Mouse (Mus musculus) erythroblast, embryonic 14.5 days (primary cell): ENCODE results near the gene Mafg. TPM values are rescaled to one million over a fixed set of nuclear protein-coding genes. Genes with fewer than 3 reads are reported as not detected.

Experiments
- H3K27me3 ChIP-seq: 2 replicates; pipeline ENCODE4 v1.6.1; 2012; ENCODE audit warnings: inconsistent platforms; ENCODE audit not compliant: control insufficient read depth
- H3K36me3 ChIP-seq: 2 replicates; pipeline ENCODE4 v1.6.1; 2012; ENCODE audit warnings: mild to moderate bottlenecking, inconsistent platforms; ENCODE audit not compliant: control insufficient read depth
- H3K4me1 ChIP-seq: 2 replicates; pipeline ENCODE4 v1.6.1; 2012; ENCODE audit warnings: inconsistent platforms; ENCODE audit not compliant: control insufficient read depth
- H3K4me3 ChIP-seq: replicated peaks from 2 replicates; pipeline ENCODE3; 2012; ENCODE audit warnings: moderate library complexity, mild to moderate bottlenecking, inconsistent platforms
- H3K9me3 ChIP-seq: 2 replicates; pipeline ENCODE4 v1.6.1; 2012; ENCODE audit warnings: low read length, inconsistent platforms, mixed read lengths; ENCODE audit not compliant: control insufficient read depth
- GATA1 ChIP-seq: IDR thresholded peaks from 2 replicates; pipeline ENCODE4 v1.6.1; 2012; ENCODE audit warnings: low read length, inconsistent platforms, mixed read lengths
- TAL1 ChIP-seq: IDR thresholded peaks from 3 replicates; pipeline ENCODE4 v1.6.1; 2012; ENCODE audit warnings: low read length, inconsistent platforms, mixed read lengths
- polyA plus RNA-seq: library from polyadenylated mRNA; stranded (reverse); fragments of >175 nt; gene quantifications from 2 replicates; pipeline ENCODE4 v1.2.3, GENCODE M21; 2012

Mafg gene
- polyA plus RNA-seq, 1 experiment, result 18.3 TPM

DNA sequence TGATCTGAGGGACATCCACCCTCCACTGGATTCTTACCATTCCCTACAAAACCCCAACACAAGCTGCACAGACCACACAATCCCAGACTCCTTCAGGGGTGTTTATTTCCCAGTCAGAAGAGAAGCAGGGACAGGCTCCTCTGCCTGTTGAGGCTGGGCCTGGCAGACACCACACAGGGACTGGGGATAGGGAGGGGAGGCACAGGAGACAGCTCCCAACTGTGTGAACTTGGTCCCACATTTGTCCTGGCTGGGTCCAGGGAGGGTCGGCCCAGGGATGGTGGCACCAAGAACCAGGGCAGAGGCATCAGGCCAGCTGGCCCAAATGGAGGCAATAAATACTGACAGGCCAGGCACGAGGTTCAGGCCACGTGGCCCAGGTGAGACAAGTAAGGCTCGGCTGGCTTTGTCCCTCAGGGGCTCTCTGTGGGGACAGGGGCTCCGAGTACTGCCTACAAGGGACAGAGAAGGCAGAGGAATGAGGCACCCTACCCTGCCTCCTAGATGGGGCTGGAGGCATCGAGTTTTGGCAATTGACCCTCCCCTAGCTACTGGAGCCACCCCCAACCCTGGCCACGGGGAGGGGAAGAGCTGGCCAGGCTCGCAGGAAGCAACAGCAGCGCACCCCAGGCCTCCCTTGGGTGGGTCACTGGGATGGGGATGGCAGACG, 55.2 kb downstream of the Mafg start:
- H3K4me1 ChIP-seq, result peaks cover 67% of the 10 kb centered on the region
- TF ChIP-seq GATA1, result no peak
- no peak for TF ChIP-seq TAL1
- H3K9me3 ChIP-seq, result no peaks in the 10 kb centered on the region
- H3K4me3 ChIP-seq, result no peak overlapping the region
- H3K27me3 ChIP-seq, result no peaks in the 10 kb centered on the region
- H3K36me3 ChIP-seq, result peaks cover 34% of the 10 kb centered on the region

DNA sequence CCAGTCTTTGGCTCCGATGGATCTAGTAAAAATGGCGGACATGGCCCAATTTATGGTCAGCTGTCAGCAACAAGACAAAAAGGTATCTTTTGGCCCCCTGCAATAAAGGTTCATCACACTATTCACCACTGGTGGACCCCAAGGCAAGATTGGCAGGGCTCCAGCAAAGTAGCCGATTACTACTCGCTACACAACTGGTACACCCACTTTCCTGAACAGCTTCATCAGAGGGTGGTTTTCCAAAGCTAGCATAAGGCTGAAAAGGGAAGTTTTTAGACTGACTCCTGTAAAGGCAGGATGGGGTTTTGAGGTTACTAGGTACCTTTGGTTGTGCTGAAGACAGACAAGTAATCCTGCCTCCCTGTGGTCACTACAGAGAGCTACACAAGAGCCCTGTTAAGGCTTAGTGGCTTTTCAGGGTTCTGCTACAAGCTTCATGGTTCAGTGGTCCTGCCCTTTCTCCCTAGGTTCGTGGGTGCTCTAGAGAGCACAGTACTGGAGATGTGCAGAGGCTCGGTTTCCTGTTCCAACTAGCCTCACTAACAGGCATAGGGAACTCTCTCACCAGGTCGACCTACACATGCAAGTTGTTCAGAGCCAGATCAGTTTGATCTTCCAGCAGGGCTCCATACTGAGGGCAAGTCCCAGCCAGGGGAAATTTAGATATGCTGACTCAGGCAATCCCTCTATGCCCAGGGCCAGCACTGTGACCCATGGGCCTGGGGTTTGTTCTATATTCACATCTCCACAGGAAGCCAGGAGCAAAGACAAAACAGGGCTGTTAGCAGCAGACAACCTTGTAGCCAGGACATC, 56.0 kb downstream of the Mafg start:
- H3K4me1 ChIP-seq, result peaks cover 64% of the 10 kb centered on the region

DNA sequence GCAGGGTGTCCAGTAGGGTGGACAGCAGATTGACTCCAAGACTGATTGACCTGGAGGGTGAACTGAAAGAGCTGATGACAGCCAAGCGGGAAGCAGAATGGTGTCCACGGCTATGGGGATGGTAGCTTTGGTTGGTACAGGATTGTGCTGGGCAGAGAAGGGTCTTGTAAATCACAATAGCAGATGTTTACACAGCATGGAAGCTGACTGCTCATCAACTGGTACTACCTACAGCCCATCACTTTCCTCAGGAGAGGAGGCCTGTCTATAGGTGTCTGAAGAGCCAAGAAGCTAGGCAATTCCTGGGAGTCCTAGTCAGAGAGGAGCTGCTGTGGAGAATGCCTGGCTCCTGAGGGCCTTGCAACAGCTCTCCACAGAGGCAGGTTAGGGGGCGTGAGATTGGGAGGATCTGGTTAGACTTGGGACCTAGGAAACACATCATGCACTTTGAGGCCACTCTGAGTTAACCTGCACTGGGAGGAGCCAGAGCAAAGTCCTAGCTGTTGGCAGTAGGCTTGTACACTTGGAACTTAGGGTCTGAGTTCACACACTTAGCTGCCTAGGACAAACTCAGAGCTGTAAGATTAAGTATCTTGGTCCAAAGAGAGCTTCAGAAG, 56.9 kb downstream of the Mafg start:
- no peaks in the 10 kb centered on the region for H3K27me3 ChIP-seq
- H3K36me3 ChIP-seq, result peaks cover 37% of the 10 kb centered on the region
- no peak overlapping the region for H3K4me3 ChIP-seq
- peaks cover 64% of the 10 kb centered on the region for H3K4me1 ChIP-seq
- H3K9me3 ChIP-seq, result no peaks in the 10 kb centered on the region
- TF ChIP-seq GATA1 (no peak), TAL1 (no peak)

More for the DNA sequence above, 56.0 kb downstream of the Mafg start:
- TF ChIP-seq TAL1 (no peak), GATA1 (no peak)
- no peaks in the 10 kb centered on the region for H3K27me3 ChIP-seq
- no peaks in the 10 kb centered on the region for H3K9me3 ChIP-seq
- H3K36me3 ChIP-seq, result peaks cover 34% of the 10 kb centered on the region
- H3K4me3 ChIP-seq, result no peak overlapping the region

DNA sequence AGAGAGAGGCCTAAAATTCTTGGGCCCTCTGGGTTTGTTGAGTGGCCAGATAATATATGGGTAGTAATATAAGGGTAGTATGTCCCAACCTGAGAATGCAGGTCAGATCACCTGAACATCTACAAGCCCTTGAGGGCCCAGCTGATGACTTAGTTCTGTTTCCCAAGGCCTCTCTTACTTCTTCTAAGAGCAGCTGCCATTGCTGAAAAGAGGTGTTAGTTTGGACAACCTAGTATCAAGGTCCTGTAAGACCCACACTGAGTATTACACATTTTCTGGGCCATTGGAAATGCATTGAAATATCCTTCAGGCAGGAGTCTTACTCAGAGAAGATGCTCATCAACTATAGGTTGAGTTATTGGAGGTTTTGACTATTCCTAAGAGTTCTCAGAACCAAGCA, 57.5 kb downstream of the Mafg start:
- no peak overlapping the region for H3K4me3 ChIP-seq
- H3K9me3 ChIP-seq, result no peaks in the 10 kb centered on the region
- H3K4me1 ChIP-seq, result peaks cover 67% of the 10 kb centered on the region
- no peaks in the 10 kb centered on the region for H3K27me3 ChIP-seq
- TF ChIP-seq TAL1 (no peak), GATA1 (no peak)
- peaks cover 42% of the 10 kb centered on the region for H3K36me3 ChIP-seq

Other genes starting within 250 kb of the Mafg start
- gene Nploc4, start 195.9 kb downstream of the Mafg start, polyA plus RNA-seq, result 8.8 and 9.3 TPM in 2 replicates
- gene Tspan10, start 191.0 kb downstream of the Mafg start, polyA plus RNA-seq, result not detected in 2 replicates
- gene Pde6g, start 180.1 kb downstream of the Mafg start, polyA plus RNA-seq, result not detected in 2 replicates
- 0.41 and 0.65 TPM in 2 replicates for gene Oxld1, start 175.5 kb downstream of the Mafg start, polyA plus RNA-seq
- 0.75 and 1.4 TPM in 2 replicates for gene Ccdc137, start 175.5 kb downstream of the Mafg start, polyA plus RNA-seq
- gene Arl16, start 166.0 kb downstream of the Mafg start, polyA plus RNA-seq, result 2.6 and 4.9 TPM in 2 replicates
- 14.6 and 16.8 TPM in 2 replicates for gene Mrpl12, start 149.0 kb downstream of the Mafg start, polyA plus RNA-seq
- gene Slc25a10, start 141.8 kb downstream of the Mafg start, polyA plus RNA-seq, result 5.5 and 6.6 TPM in 2 replicates
- 0.03 TPM in 1 of 2 replicates, not detected in the other for gene Gcgr, start 102.9 kb downstream of the Mafg start, polyA plus RNA-seq
- gene Mcrip1, start 83.9 kb downstream of the Mafg start, polyA plus RNA-seq, result 4.1 and 5.7 TPM in 2 replicates
- 0.05 TPM in 1 of 2 replicates, not detected in the other for gene Ppp1r27, start 82.5 kb downstream of the Mafg start, polyA plus RNA-seq
- 23.2 and 24.6 TPM in 2 replicates for gene P4hb, start 60.3 kb downstream of the Mafg start, polyA plus RNA-seq
- gene Arhgdia, start 52.0 kb downstream of the Mafg start, polyA plus RNA-seq, result 52.3 and 59.5 TPM in 2 replicates
- 56.7 and 59.1 TPM in 2 replicates for gene Alyref, start 35.2 kb downstream of the Mafg start, polyA plus RNA-seq
- gene Anapc11, start 35.2 kb downstream of the Mafg start, polyA plus RNA-seq, result 12.9 and 19.1 TPM in 2 replicates
- 0.46 TPM in 1 of 2 replicates, not detected in the other for gene Npb, start 25.1 kb downstream of the Mafg start, polyA plus RNA-seq
- gene Pcyt2, start 15.7 kb downstream of the Mafg start, polyA plus RNA-seq, result 9.6 and 12.2 TPM in 2 replicates
- gene Sirt7, start 8.4 kb downstream of the Mafg start, polyA plus RNA-seq, result 19.3 and 22.9 TPM in 2 replicates
- 0.03 and 0.06 TPM in 2 replicates for gene Pycr1, start 10.2 kb upstream of the Mafg start, polyA plus RNA-seq
- not detected in 2 replicates for gene Myadml2, start 14.6 kb upstream of the Mafg start, polyA plus RNA-seq
- gene Notum, start 27.6 kb upstream of the Mafg start, polyA plus RNA-seq, result 0.02 TPM in 1 of 2 replicates, not detected in the other
- 50.9 and 60.7 TPM in 2 replicates for gene Aspscr1, start 39.4 kb upstream of the Mafg start, polyA plus RNA-seq
- 5.2 and 14.7 TPM in 2 replicates for gene Cenpx, start 80.1 kb upstream of the Mafg start, polyA plus RNA-seq
- 1.4 and 1.5 TPM in 2 replicates for gene Lrrc45, start 80.3 kb upstream of the Mafg start, polyA plus RNA-seq
- gene Rac3, start 87.9 kb upstream of the Mafg start, polyA plus RNA-seq, result 0.08 and 0.41 TPM in 2 replicates
- gene Dcxr, start 93.7 kb upstream of the Mafg start, polyA plus RNA-seq, result 0.66 and 1.3 TPM in 2 replicates
- gene Cbr2, start 98.5 kb upstream of the Mafg start, polyA plus RNA-seq, result not detected in 2 replicates
- gene Hmga1b, start 129.2 kb upstream of the Mafg start, polyA plus RNA-seq, result 20.5 and 21.4 TPM in 2 replicates
- gene Rfng, start 150.6 kb upstream of the Mafg start, polyA plus RNA-seq, result 3.1 and 4.6 TPM in 2 replicates
- gene Gps1, start 150.7 kb upstream of the Mafg start, polyA plus RNA-seq, result 2.4 and 3.1 TPM in 2 replicates
- 14.2 and 21.1 TPM in 2 replicates for gene Dus1l, start 162.8 kb upstream of the Mafg start, polyA plus RNA-seq
- gene Fasn, start 190.9 kb upstream of the Mafg start, polyA plus RNA-seq, result 4.6 and 5.0 TPM in 2 replicates